Comparison of ENCODE assay signal across 16 mouse cellular contexts in the genomic region with DNA sequence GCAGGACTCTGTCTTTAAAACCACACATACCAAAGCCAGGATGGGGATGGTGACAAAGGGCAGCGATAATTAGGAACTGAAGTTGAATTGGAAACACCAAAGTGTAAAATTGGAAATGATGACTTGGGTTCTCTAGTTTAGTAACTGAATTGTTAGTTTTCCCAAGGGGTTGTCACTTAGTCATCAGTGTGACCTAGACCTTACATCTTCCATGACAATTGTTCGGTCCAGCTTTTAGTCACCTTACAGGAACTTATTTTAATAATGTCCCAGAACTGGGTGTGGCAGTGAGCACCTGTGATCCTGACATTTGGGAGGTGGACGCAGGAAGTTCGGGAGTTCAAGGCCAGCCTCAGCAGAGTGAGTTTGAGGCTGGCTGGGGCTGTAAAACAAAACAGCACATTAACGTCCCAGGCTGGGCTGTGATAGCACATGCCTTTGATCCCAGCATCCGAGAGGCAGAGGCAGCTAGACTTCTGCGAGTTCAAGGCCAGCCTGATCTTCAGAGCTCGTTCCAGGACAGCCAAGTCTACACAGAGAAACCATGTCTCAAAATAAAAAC.
"Had no signal": no experiment of that assay in that cellular context is flagged by ENCODE, and none has a peak within 500 bp of the region (broad histone marks: within the 10 kb centered on the region; RNA-seq: fewer than 3 reads in every experiment).

No protein-coding gene starts in this region.

- H3K27ac ChIP-seq: lung, embryonic 15.5 days; macrophage; midbrain, embryonic 12.5 days; midbrain, embryonic 15.5 days; neural tube, embryonic 12.5 days; stomach, embryonic 15.5 days; stomach, postnatal 0 days had no signal

- H3K4me1 ChIP-seq: midbrain, embryonic 12.5 days; midbrain, embryonic 15.5 days; neural tube, embryonic 12.5 days had no signal

- H3K27me3 ChIP-seq: lung, embryonic 15.5 days; megakaryocyte, embryonic 14.5 days; midbrain, embryonic 15.5 days; neural tube, embryonic 12.5 days; stomach, embryonic 15.5 days had no signal

- H3K4me2 ChIP-seq: lung, embryonic 15.5 days; midbrain, embryonic 12.5 days; midbrain, embryonic 15.5 days; neural tube, embryonic 12.5 days; stomach, embryonic 15.5 days had no signal

- H3K9ac ChIP-seq: lung, embryonic 15.5 days; midbrain, embryonic 12.5 days; midbrain, embryonic 15.5 days; neural tube, embryonic 12.5 days; stomach, embryonic 15.5 days had no signal

- H3K4me3 ChIP-seq: lung, embryonic 15.5 days; midbrain, embryonic 12.5 days; midbrain, embryonic 15.5 days; neural tube, embryonic 12.5 days; stomach, embryonic 15.5 days had no signal

- DNase-seq: lung, adult 2 months; lung, postnatal 14 days; lung, postnatal 36 days; right cerebral cortex, postnatal 14 days; thymus, adult 2 months; thymus, postnatal 25 days; thymus, postnatal 4 days had no signal

- H3K9me3 ChIP-seq: lung, embryonic 15.5 days; midbrain, embryonic 12.5 days; midbrain, embryonic 15.5 days; neural tube, embryonic 12.5 days; stomach, embryonic 15.5 days had no signal

- ATAC-seq: lung, postnatal 0 days; midbrain, embryonic 15.5 days had no signal

- H3K36me3 ChIP-seq: lung, embryonic 15.5 days; midbrain, embryonic 12.5 days; midbrain, embryonic 15.5 days; neural tube, embryonic 12.5 days; stomach, embryonic 15.5 days had no signal
